Mouse (Mus musculus) testis, postnatal 10 days (tissue): Measurements from ENCODE around the gene Cep131.

Experiments
- DNase-seq: peaks from one replicate; pipeline ENCODE4 v3.0.0; 2021; ENCODE audit warnings: low spot score

Cep131 gene

DNA sequence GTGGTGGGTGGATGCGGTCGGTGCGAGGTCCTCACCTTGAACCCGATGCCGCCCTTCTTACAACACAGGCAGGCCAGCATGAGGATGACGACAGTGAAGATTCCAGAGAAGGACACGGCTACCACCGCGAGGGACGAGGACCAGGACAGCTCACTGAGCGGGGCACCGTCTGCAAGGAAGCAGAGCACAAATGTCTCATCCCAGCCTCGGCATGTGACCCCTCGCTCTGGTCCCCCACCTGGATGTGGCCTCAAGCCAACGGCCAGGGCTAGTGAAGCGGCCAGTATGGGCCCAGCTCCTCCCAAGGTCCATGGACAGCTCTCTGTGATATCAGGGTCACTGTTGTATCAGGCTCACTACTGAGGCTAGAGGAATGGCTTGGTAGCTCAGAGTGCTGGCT, 65.3 kb downstream of the Cep131 start:
- no peak for DNase-seq

DNA sequence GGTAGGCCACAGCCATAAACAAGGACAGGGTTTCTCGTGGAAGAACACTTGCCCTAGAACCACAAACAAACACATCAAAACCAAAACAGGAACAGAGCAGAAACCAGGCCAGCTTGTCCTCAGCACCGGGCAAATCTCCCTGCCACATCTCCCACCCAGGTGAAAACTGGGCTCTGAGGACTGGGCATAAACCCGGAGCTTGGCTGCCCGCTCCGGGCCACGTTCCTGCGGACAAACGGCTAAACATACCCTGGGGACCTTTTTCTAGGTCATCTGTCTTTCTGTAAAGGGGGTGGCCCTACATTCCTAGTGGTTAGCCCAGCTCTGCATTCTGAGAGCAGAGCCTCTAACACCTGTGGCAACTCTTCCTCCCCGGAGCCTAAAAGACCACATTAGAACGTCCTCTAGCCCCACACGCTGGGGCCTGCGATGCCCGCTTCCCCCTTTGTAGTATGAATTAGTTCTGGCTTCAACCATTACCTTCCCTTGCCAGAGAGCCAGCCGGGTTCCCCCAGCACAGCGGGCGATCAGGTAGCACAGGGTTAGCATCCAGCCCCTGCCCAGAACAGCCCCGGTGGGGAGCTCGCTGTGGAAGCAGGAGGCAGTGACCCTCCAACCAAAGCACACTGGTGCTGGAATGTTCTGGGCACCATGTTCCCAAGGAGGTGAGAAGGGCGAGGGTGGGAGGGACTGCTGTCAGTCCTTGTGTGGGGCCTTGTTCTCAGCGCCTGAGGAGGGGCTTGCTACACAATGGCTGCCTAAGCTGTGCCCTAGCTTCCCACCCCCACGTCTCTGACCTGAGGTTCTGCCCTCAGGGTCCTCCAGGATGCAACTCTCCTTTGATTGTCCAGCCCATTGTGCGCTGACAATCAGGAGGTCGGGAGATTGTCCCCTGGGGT, 66.8 kb downstream of the Cep131 start:
- DNase-seq, result no peak

DNA sequence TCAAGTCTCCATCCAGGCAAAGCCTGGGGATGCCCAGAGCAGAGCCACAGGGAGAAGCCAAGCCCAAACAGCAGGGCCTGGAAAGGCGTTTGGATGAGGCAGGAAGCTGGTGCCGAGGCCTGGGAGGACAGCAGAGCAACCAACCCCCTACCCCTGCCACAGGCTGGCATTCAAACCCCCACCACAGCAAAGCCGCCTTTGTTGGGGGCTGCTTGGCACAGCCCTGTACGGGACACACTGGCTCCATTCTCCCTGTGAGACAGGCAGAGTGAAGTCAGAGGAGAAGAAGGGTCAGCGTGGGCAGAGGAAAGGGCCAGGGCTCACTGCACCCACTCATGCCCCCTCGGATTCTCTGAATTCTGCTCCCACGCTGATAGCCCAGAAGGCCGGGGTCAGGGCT, 69.6 kb downstream of the Cep131 start:
- no peak for DNase-seq

DNA sequence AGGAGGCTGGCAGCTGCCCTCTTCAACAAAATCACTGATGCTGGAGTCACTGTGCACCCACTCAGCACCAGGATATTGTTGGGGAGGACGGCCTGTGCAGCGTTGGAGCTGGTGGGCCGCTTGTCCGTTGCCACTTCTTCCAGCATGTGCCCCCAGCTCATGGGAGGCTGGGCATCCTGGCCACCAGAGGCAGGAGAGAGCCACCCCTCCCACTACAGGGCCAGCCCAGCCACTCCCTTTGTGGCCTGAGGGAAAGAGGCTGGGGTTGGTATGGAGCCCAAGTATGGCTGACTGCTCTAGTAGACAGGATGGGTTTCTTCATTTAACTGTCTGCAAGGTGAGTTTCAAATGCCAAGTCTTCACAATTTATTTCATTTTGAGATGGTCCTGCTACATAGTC, 71.9 kb downstream of the Cep131 start:
- no peak for DNase-seq
